Mouse (Mus musculus): ENCODE measurements around the gene Senp3. TPM values are rescaled to one million over a fixed set of nuclear protein-coding genes. Genes with fewer than 3 reads are reported as not detected.
"Not testable (repeated sequence)": the region's sequence is repeated elsewhere in the genome, so short reads cannot be mapped to it uniquely, and the experiment has no call there.

The Senp3 gene
- polyA plus RNA-seq, 1 experiment from 2014 or later, result 94.0 TPM

GRCm38 (mm10) chr11:69707873-69708381 lies 26.0 kb upstream of the Senp3 start:
- Histone ChIP-seq H3K9me3 (replicated peaks; ENCODE audit: control insufficient read depth, low read length, poor library complexity, severe bottlenecking) (no peaks in the 10 kb centered on the region), H3K4me2 (ENCODE audit: low read length) (no peak overlapping the region)

DNA sequence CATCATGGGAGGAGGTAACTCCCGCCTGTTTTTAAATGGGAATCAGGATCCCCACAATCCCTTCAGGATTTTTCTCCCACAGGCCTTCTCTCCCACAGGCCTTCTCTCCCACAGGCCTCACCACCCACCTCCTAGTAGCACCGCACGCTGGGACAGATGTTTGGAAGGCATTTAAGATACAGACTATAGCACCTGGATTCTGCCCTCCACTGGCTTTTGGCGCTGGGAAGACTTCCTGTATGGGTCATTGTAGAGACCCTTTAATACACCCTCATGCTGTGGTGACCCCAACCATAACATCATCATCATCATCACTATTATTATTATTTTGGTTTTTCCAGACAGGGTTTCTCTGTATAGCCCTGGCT lies 25.6 kb upstream of the Senp3 start:
- no peaks in the 10 kb centered on the region for H3K27me3 ChIP-seq (ENCODE audit: control insufficient read depth, insufficient read depth, low read depth, low read length)
- H3K9me3 ChIP-seq (replicated peaks; ENCODE audit: control insufficient read depth, low read length, poor library complexity, severe bottlenecking), result no peaks in the 10 kb centered on the region
- no peak overlapping the region for H3K9ac ChIP-seq (ENCODE audit: low read depth, low read length)
- H3K4me2 ChIP-seq (ENCODE audit: low read length), result no peak overlapping the region
- H3K27ac ChIP-seq (ENCODE audit: low read length), result no peak overlapping the region
- H3K36me3 ChIP-seq (ENCODE audit: control insufficient read depth, insufficient read depth, low read length), result no peaks in the 10 kb centered on the region
- 88% methylated on average over 4 of the region's 4 CpGs for WGBS
- no peak overlapping the region for H3K4me3 ChIP-seq (ENCODE audit: low read depth, low read length)
- no peak for ATAC-seq
- no peaks in the 10 kb centered on the region for H3K4me1 ChIP-seq (ENCODE audit: control insufficient read depth, insufficient read depth, low read length)

More at GRCm38 (mm10) chr11:69707873-69708381, 26.0 kb upstream of the Senp3 start:
- WGBS, result 84% methylated on average over 4 of the region's 4 CpGs
- H3K4me3 ChIP-seq (ENCODE audit: low read depth, low read length), result no peak overlapping the region
- no peaks in the 10 kb centered on the region for H3K27me3 ChIP-seq (ENCODE audit: control insufficient read depth, insufficient read depth, low read depth, low read length)
- H3K27ac ChIP-seq (ENCODE audit: low read length), result no peak overlapping the region
- ATAC-seq, result no peak
- H3K9ac ChIP-seq (ENCODE audit: low read depth, low read length), result no peak overlapping the region
- no peaks in the 10 kb centered on the region for H3K4me1 ChIP-seq (ENCODE audit: control insufficient read depth, insufficient read depth, low read length)
- H3K36me3 ChIP-seq (ENCODE audit: control insufficient read depth, insufficient read depth, low read length), result no peaks in the 10 kb centered on the region

DNA sequence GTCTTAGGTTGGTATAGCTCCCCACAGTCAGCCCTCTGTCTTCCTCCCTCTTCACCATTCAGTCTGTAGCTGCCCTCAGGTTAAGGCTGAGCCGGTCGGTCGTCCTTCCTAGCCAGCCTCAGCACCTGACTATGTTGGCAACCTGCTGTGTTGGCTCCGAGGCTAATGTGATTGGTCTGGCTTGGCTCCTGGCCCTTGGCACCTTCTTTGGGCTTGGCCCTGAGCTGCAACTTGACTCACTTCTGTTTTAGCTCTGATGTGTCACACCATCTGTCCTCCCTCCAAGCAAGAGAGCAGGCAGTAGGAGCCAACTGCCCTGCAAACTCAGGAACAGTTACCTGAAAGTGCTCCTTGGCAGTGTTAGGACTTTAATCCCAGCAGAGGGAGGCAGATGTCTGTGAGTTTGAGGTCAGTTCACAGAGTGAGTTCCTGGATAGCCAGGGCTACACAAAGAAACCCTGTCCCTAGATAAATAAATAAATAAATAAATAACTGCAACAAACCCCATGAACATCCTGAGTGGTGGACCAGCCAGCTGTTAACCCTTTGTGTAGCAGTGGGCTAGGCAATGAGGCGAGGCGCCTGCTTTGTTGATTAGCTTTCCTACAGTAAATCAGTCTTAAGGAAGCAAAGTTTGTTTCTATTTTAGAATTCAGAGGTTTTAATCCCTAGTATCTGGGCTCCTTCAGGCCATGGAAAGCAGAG lies 25.0 kb upstream of the Senp3 start:
- 51% methylated on average over 6 of the region's 6 CpGs for WGBS
- Histone ChIP-seq H3K36me3 (ENCODE audit: control insufficient read depth, insufficient read depth, low read length) (no peaks in the 10 kb centered on the region), H3K4me3 (ENCODE audit: low read depth, low read length) (no peak overlapping the region), H3K4me2 (ENCODE audit: low read length) (no peak overlapping the region), H3K27ac (ENCODE audit: low read length) (no peak overlapping the region), H3K9me3 (replicated peaks; ENCODE audit: control insufficient read depth, low read length, poor library complexity, severe bottlenecking) (no peaks in the 10 kb centered on the region), H3K27me3 (ENCODE audit: control insufficient read depth, insufficient read depth, low read depth, low read length) (no peaks in the 10 kb centered on the region), H3K4me1 (ENCODE audit: control insufficient read depth, insufficient read depth, low read length) (no peaks in the 10 kb centered on the region), H3K9ac (ENCODE audit: low read depth, low read length) (no peak overlapping the region)
- ATAC-seq, result no peak

DNA sequence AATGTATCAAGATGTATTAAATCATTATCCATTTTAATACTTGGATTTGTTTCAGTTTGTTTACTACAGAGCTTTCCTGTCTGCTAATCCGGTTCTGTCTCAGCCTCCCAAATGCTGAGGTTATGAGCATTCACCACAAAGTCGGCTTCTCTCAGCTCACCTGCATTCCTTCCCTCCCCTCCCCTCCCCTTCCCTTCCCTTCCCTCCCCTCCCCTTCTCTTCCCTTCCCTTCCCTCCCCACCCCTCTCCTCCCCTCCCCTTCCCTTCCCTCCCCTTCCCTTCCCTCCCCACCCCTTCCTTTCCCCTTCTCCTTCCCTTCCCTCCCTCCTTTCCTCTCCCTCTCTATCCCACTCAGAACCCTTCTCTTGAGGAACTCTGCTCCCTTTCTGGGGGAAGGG lies 22.7 kb upstream of the Senp3 start:
- no peaks in the 10 kb centered on the region for H3K9me3 ChIP-seq (replicated peaks; ENCODE audit: control insufficient read depth, low read length, poor library complexity, severe bottlenecking)
- H3K4me1 ChIP-seq (ENCODE audit: control insufficient read depth, insufficient read depth, low read length), result no peaks in the 10 kb centered on the region
- no peak overlapping the region for H3K4me2 ChIP-seq (ENCODE audit: low read length)
- H3K4me3 ChIP-seq (ENCODE audit: low read depth, low read length), result no peak overlapping the region
- no peak for ATAC-seq
- no peaks in the 10 kb centered on the region for H3K36me3 ChIP-seq (ENCODE audit: control insufficient read depth, insufficient read depth, low read length)
- H3K9ac ChIP-seq (ENCODE audit: low read depth, low read length), result no peak overlapping the region
- no peak overlapping the region for H3K27ac ChIP-seq (ENCODE audit: low read length)
- H3K27me3 ChIP-seq (ENCODE audit: control insufficient read depth, insufficient read depth, low read depth, low read length), result no peaks in the 10 kb centered on the region
- WGBS, result 59% methylated on average over 2 of the region's 2 CpGs

DNA sequence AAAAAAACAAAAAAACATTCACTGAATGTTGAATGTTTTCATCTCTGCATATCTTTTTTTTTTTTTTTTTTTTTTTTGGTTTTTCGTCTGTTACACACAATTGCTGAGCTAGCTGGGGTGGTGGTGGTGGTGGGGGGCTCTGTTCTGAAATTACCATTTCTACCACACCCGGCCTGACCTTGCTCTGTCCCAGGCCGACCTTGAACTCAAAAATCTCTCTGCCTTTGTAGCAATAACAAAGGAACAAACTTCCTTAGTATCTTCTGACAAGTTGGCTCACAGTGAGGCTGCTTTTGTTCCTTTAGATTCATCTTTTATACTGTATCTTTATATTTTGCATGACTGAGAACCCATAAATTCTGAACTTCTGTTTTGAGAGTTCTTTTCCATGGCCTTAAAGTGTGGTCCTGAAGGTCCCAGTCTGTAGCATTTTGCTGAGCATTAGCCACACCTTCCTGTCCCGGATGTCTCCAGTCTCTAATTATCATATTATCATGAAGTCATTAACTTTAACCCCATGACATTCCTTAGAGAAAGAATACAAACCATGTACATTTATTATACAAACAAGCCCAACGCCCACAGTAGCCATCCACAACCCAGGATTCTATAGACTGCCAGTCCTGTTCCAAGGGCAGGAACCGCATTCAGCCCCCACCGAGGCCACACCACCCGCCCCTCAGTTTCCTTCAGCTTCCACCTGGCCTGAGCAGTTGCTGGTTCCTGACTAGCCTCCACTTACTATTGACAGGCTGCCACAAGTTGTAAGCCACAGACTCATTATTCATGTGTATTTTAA lies 22.1 kb upstream of the Senp3 start:
- no peaks in the 10 kb centered on the region for H3K9me3 ChIP-seq (replicated peaks; ENCODE audit: control insufficient read depth, low read length, poor library complexity, severe bottlenecking)
- H3K27ac ChIP-seq (ENCODE audit: low read length), result no peak overlapping the region
- H3K36me3 ChIP-seq (ENCODE audit: control insufficient read depth, insufficient read depth, low read length), result no peaks in the 10 kb centered on the region
- H3K4me2 ChIP-seq (ENCODE audit: low read length), result no peak overlapping the region
- H3K4me3 ChIP-seq (ENCODE audit: low read depth, low read length), result no peak overlapping the region
- no peak overlapping the region for H3K9ac ChIP-seq (ENCODE audit: low read depth, low read length)
- H3K27me3 ChIP-seq (ENCODE audit: control insufficient read depth, insufficient read depth, low read depth, low read length), result no peaks in the 10 kb centered on the region
- no peak for ATAC-seq
- 70% methylated on average over 8 of the region's 8 CpGs for WGBS
- H3K4me1 ChIP-seq (ENCODE audit: control insufficient read depth, insufficient read depth, low read length), result no peaks in the 10 kb centered on the region

GRCm38 (mm10) chr11:69703381-69703780 lies 21.5 kb upstream of the Senp3 start:
- not testable (repeated sequence) for H3K4me1 ChIP-seq (ENCODE audit: control insufficient read depth, insufficient read depth, low read length); H3K27ac ChIP-seq (ENCODE audit: low read length); ATAC-seq; H3K9me3 ChIP-seq (replicated peaks; ENCODE audit: control insufficient read depth, low read length, poor library complexity, severe bottlenecking); H3K9ac ChIP-seq (ENCODE audit: low read depth, low read length); H3K4me2 ChIP-seq (ENCODE audit: low read length); H3K36me3 ChIP-seq (ENCODE audit: control insufficient read depth, insufficient read depth, low read length); H3K27me3 ChIP-seq (ENCODE audit: control insufficient read depth, insufficient read depth, low read depth, low read length); H3K4me3 ChIP-seq (ENCODE audit: low read depth, low read length)
- WGBS, result 73% methylated on average over 2 of the region's 3 CpGs

- H3K9me3 ChIP-seq (replicated peaks; ENCODE audit: control insufficient read depth, low read length, poor library complexity, severe bottlenecking); H3K36me3 ChIP-seq (ENCODE audit: control insufficient read depth, insufficient read depth, low read length); H3K9ac ChIP-seq (ENCODE audit: low read depth, low read length); ATAC-seq; H3K4me2 ChIP-seq (ENCODE audit: low read length); H3K27ac ChIP-seq (ENCODE audit: low read length); H3K27me3 ChIP-seq (ENCODE audit: control insufficient read depth, insufficient read depth, low read depth, low read length); H3K4me1 ChIP-seq (ENCODE audit: control insufficient read depth, insufficient read depth, low read length); H3K4me3 ChIP-seq (ENCODE audit: low read depth, low read length): not testable (repeated sequence)
- WGBS, result 96% methylated on average over 10 of the region's 10 CpGs
Observed at GRCm38 (mm10) chr11:69702886-69703285, 21.0 kb upstream of the Senp3 start.

DNA sequence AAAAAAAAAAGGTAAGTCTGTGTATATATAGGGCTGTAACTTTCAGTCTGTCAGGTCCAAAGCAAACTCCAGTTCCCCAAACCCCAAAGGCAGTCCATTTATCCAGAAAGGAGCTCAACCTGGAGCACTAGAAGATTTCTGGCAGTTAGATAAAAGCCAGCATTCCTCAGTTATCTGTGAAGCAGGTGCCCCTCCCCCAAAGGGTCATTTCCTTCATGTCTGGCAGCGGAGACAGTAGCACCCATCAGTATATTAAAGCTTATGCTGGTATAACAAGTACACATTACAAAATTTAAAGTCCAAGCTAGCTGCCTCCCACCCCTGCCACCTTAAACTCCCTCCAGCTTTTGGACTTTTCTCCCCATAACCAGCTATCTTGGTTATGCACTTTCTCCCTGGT lies 17.7 kb upstream of the Senp3 start:
- 90% methylated on average over 1 of the region's 1 CpGs for whole genome bisulfite sequencing

GRCm38 (mm10) chr11:69698574-69698973 lies 16.7 kb upstream of the Senp3 start:
- no peak for ATAC-seq
- Histone ChIP-seq H3K27ac (ENCODE audit: low read length) (no peak overlapping the region), H3K4me3 (ENCODE audit: low read depth, low read length) (no peak overlapping the region), H3K36me3 (ENCODE audit: control insufficient read depth, insufficient read depth, low read length) (no peaks in the 10 kb centered on the region), H3K4me2 (ENCODE audit: low read length) (no peak overlapping the region), H3K27me3 (ENCODE audit: control insufficient read depth, insufficient read depth, low read depth, low read length) (no peaks in the 10 kb centered on the region), H3K4me1 (ENCODE audit: control insufficient read depth, insufficient read depth, low read length) (peaks cover 14% of the 10 kb centered on the region), H3K9ac (ENCODE audit: low read depth, low read length) (no peak overlapping the region), H3K9me3 (replicated peaks; ENCODE audit: control insufficient read depth, low read length, poor library complexity, severe bottlenecking) (no peaks in the 10 kb centered on the region)
- 67% methylated on average over 5 of the region's 5 CpGs for WGBS

More for the DNA sequence above, 17.7 kb upstream of the Senp3 start:
- H3K9me3 ChIP-seq (replicated peaks; ENCODE audit: control insufficient read depth, low read length, poor library complexity, severe bottlenecking), result no peaks in the 10 kb centered on the region
- H3K27ac ChIP-seq (ENCODE audit: low read length), result no peak overlapping the region
- H3K9ac ChIP-seq (ENCODE audit: low read depth, low read length), result no peak overlapping the region
- H3K36me3 ChIP-seq (ENCODE audit: control insufficient read depth, insufficient read depth, low read length), result no peaks in the 10 kb centered on the region
- H3K27me3 ChIP-seq (ENCODE audit: control insufficient read depth, insufficient read depth, low read depth, low read length), result no peaks in the 10 kb centered on the region
- peaks cover 14% of the 10 kb centered on the region for H3K4me1 ChIP-seq (ENCODE audit: control insufficient read depth, insufficient read depth, low read length)
- no peak overlapping the region for H3K4me2 ChIP-seq (ENCODE audit: low read length)
- ATAC-seq, result no peak
- H3K4me3 ChIP-seq (ENCODE audit: low read depth, low read length), result no peak overlapping the region
